Mouse (Mus musculus) testis, adult 2 months (tissue): ENCODE data around the gene Rbsn.

Source experiments
- CTCF ChIP-seq: fragments of 200-500 bp; IDR thresholded peaks from 2 replicates; pipeline ENCODE4 v1.5.1; 2012; ENCODE audit warnings: low read depth, mild to moderate bottlenecking, inconsistent platforms, low read length, moderate library complexity; ENCODE audit not compliant: control insufficient read depth, insufficient read depth, insufficient replicate concordance
- POLR2A ChIP-seq: fragments of 200-500 bp; IDR thresholded peaks from 2 replicates; pipeline ENCODE4 v1.6.1; 2012; ENCODE audit warnings: low read depth, mild to moderate bottlenecking, inconsistent platforms, low read length, moderate library complexity; ENCODE audit not compliant: control insufficient read depth

DNA sequence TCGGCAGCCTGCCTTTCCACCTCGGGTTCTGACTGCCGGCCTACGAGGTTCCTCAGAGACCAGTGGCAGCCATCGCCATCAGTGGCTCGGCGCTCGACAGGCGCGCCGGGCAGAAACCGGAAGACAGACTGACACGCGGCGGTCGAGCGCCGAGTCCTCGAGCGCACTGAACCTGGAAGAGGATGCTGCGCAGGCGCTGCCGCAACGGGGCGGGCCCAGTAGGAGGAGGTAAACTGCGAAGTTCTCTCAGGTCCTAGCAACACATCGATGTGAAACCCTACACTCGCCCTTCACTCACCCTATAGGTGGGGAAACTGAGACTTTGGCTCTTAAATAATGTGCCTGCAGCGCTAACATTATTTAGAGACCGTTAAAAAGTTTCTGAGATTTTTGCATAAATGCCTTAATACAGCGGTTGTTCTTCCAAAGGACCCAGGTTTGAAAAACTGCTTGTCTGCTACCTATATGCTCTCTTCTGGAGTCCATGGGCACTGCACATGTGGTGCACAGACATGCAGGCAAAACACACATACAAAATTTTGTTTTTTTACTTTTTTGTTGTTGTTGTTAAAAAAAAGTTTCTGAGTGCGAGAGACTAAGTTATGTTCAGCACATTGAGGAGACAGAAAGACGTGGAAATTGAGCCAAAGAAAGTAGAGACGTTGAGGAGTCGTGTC, at the start of gene Rbsn:
- TF ChIP-seq CTCF (no peak), POLR2A (peak; percentile 88)
